Mouse (Mus musculus) kidney, adult 2 months (tissue): ENCODE data around the gene Grip1.

Experiments used
- CTCF ChIP-seq: fragments of 200-500 bp; conservative IDR thresholded peaks from 2 replicates; pipeline ENCODE4 v1.5.1; 2011; ENCODE audit warnings: low read depth, mild to moderate bottlenecking, control low read depth, low read length, moderate library complexity, mixed read lengths; ENCODE audit not compliant: insufficient read depth, insufficient read length
- POLR2A ChIP-seq: fragments of 200-500 bp; IDR thresholded peaks from one replicate; pipeline ENCODE4 v1.6.1; 2011; ENCODE audit warnings: low read depth, low read length, control low read depth

- no peak for TF ChIP-seq CTCF
- no peak for TF ChIP-seq POLR2A
Measured at GRCm38 (mm10) chr10:119960915-119961314, 507.3 kb downstream of the Grip1 start.
